Mouse (Mus musculus) Patski (cell line): Measurements from ENCODE around the gene Atg3. TPM values are rescaled to one million over a fixed set of nuclear protein-coding genes. Genes with fewer than 3 reads are reported as not detected.

Source experiments
- ATAC-seq: fragments of 100-300 bp; one replicate; pipeline ENCODE4 v1.8.0; 2021
- CTCF ChIA-PET: fragments of 350-600 bp; sonication (Branson Sonifier 250); formaldehyde crosslinking; loops from one replicate; lab custom pipeline; 2022; ENCODE audit warnings: inconsistent platforms; lab: Charles Lee
- POLR2A ChIA-PET: fragments of 350-600 bp; sonication (Branson Sonifier 250); formaldehyde crosslinking; loops from one replicate; lab custom pipeline; 2022; ENCODE audit warnings: antibody characterized with exemption, inconsistent platforms; lab: Charles Lee
- DNase-seq: peaks from one replicate; pipeline ENCODE4 v3.0.0-alpha.2; 2011; ENCODE audit warnings: low read depth, low spot score
- H3K27me3 ChIP-seq: fragments of 371-371 bp; one replicate; pipeline ENCODE4 v1.5.1; 2021
- CTCF ChIP-seq: fragments of 100-300 bp; IDR thresholded peaks from one replicate; pipeline ENCODE4 v1.5.1; 2021
- in situ Hi-C: fragments of 300-500 bp; cut with MboI; formaldehyde crosslinking; loops from 3 replicates; pipeline ENCODE4 v1.11.1; 2018; ENCODE audit warnings: low pct_unique_long_range_greater_than_20kb, mixed read lengths
- polyA plus RNA-seq: library from polyadenylated mRNA; unstranded; gene quantifications from one replicate; pipeline ENCODE4 v1.2.3, GENCODE M21; 2021

Atg3 gene
- polyA plus RNA-seq, 1 experiment from 2014 or later: 44.2 TPM

DNA sequence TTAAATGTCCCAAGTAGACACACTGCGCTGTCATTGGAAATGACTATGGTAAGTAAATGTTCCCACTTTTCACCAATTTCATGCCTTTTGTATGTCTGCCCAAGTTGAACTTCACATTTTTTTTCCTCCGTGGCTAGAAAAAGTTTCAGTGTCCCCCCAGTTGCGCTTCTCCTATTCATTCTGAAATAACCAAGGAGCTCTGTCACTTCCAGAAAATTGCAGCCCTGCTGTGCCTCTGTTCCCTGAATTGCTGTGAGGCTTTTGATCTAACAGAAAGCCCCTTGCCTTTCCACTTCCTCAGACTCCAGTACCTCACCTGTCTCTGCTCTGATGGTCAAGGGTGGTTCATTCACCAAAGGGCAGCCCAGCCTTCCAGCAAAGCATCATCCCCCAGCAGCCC lies 74.4 kb downstream of the Atg3 start:
- in situ Hi-C loops: no loop called here
- POLR2A ChIA-PET: no interaction called here
- peaks cover 16% of the 10 kb centered on the region for H3K27me3 ChIP-seq
- ATAC-seq (no peak), DNase-seq (no peak)
- TF ChIP-seq CTCF: no peak
- CTCF ChIA-PET: no interaction called here

Other genes with a start within 250 kb of the Atg3 start
- gene Cd200r3, start 215.1 kb upstream of the Atg3 start, polyA plus RNA-seq: not detected
- gene Ccdc80, start 65.4 kb upstream of the Atg3 start, polyA plus RNA-seq: 153 TPM
- 31.2 TPM for gene Slc35a5, start 79 bp upstream of the Atg3 start, polyA plus RNA-seq
- not detected for gene Btla, start 65.5 kb downstream of the Atg3 start, polyA plus RNA-seq